Mouse (Mus musculus) T-cell, adult 2 months (primary cell): ENCODE results near the gene Chd3.

Experiments
- DNase-seq: peaks from one replicate; pipeline ENCODE4 v3.0.0; 2022; ENCODE audit warnings: low spot score

Chd3 gene

DNA sequence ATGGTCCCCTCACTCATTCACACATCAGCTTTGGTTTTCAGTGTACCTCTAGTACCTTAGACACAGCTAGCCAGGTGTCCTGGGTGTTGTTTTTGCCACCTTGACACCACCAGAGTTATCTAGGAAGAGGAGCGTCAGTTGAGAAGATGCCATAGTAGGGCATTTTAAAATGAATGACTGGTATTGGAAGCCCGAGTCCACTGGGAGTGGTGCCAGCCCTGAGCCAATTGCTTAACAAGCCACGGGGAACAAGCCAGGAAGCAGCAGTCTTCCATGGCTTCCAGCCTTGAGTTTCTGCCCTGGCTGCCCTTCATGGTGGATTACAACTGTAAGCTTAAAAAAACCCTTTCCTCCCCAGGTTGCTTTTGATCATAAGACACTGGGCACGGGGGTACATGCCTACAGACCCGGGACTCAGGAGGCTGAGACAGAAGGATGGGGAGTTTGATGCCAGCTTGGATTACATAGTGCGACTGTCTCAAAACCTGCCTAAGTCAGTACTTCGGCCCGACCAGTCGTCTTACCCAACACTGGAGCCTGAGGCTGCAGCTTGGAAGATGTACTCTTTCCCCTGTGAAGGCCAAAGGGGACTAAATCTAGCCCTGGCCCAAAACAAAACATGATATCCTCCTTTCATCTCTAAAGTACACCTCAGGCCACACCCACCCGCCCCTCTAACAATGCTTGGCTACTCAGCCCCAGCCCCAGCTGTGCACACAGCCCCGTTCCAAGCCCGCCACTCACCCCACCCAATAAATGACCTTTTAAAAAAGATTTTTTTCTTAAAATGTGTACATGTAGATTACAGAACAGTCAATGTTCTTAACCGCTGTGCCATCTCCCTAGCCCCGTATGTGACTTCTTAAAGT is 20.6 kb upstream of the Chd3 start:
- no peak for DNase-seq

DNA sequence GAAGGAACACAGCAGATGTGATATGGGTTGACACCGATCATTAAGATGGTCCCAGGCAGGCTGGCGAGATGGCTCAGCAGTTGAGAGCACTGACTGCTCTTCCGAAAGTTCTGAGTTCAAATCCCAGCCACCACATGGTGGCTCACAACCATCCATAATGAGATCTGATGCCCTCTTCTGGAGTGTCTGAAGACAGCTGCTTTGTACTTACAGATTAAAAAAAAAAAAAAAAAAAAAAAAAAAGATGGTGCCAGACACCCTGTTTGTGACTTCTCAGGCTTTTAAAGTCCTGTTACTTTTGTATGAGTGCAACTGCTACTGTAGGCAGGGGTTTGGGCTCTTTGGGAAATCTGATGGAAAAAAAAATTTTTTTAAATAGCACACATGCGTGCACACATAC is 19.5 kb upstream of the Chd3 start:
- DNase-seq: no peak

DNA sequence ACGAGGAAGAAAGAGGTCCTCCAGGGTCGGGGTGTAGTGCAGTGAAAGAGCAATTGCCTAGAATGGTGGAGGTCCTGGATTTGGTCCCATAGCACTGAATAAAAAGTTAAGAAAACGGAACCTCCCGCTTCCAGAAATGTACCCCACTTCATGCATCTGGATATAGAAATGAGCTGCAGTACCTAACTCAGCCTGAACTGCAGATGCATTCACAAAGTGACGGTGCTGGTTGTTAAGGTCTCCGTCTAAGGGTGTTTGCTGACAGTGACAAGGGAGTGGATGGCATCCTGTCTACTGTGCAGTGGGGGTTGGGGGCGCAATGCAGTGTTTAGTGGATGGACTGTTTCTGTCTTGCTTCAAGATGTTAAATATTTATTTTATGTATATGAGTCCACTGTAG is 17.6 kb upstream of the Chd3 start:
- no peak for DNase-seq

DNA sequence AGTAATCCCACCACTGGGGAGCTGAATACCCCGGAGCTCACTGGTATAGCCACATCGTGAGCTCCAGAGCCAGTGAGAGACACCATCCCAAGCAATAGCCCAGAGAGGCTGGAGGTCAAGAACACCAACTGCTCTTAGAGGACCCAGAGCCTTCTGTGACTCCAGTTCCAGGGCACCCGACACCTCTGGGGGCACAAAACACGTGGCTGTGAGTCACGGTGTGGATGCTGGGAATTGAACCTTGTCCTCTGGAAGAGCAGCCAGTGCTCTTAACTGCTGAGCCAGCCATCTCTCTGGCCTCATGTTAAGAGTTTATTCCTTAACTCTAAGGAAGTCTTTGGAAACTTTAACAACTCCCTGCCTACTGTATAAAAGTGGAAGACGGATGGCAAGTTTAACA is 15.8 kb upstream of the Chd3 start:
- no peak for DNase-seq

DNA sequence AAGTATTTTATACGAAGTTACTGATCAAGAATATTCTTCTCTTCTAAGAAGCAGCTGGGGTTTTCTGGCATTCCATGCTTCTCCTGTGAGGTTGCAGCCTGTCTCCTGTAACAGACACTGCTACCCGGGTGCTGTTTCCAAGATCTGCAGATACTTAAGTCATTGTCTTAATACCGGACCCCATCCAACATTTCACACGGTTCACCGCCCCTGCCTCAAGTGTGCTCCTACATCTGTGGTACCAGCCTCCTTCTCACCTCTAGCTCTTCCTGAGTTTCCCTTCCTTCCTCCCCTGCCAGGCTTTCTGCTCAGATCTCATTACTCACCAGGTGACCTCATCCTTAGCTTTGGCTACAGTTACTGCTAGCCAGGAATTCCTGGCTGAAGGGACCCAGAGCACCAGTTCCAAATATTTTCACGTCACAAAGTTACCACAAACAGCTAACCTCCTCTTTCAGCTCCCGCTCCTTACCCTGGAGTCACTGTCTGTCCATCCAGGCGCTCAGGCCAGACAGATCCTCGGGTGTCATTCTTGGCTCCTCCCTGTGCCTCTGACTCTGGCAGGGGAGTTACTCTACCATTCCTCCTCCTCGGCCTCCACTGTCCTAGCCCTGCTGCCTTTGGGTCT is 13.4 kb upstream of the Chd3 start:
- no peak for DNase-seq

DNA sequence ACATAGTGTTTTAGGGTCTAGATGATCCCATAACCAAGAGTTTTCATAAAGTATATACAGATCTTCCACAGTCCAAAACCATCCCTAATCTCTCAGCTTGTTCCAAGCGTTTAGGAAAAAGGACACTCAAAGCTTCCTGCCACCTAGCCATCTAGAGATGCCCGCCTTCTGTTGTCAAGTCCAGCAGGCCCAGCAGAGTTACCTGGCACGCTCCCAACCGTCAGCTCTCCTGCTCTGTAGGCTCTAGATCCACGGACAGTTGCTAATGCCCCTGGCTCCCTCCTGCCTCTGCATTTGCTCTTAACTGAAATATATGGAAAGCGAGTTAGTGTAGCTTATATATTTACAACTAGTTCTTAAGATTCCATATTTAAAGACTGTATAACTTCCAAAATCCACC is 12.2 kb upstream of the Chd3 start:
- no peak for DNase-seq

DNA sequence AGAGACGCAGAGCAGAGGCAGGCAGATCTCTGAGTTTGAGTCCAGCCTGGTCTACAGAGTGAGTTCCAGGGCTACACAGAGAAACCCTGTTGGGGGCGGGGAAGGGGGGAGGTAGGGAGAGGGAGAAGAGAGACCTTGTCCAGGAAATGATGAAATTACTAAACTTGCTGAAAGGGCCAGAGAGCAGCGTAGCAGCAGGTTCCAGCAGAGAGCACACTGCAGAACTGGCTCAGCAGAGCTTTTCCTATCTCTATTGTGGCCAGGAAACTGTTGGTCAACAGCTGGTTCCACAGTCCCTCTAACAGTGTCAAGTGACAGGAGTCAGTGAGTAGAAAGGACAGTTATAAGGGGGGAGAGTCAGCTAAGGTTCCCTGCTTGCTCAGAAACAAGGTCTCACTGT is 10.4 kb upstream of the Chd3 start:
- no peak for DNase-seq

DNA sequence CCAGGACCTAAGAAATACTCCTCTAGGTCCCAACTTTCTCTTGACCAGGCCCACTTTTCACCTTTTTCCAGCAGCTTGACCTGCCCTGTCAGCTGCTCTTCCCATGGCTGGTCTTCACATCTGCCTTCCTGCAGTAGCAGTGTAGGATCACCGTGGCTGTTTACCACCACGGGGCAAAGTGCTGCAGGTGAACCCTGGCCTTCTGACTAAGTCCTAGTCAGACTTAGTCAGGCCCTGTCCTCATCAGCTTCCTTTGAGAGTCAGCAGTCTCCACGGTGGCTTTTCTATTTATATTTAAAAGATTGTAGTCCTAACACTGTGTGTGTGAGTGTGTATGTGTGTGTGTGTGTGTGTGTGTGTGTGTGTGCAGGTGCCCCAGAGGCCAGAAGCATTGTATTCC is 8.6 kb upstream of the Chd3 start:
- no peak for DNase-seq

DNA sequence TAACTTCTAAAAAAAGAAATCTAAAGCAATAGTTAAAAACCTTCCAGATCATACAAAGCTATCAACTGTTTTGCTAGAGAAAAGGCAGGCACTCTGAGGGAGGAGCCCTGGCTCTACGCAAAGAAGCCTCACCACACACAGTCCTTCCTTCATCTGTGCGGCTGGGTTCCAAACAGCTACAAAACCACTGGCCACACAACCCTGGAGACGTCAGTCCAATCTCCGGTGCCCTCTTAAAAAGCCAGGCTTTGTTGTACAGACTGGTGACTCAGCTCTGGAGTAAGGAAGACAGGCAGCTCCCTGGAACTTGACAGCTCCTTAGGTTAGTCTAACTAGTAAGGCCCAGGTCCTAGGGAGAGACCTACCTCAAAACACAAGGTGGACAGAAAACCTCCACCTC is 6.4 kb upstream of the Chd3 start:
- DNase-seq: no peak

DNA sequence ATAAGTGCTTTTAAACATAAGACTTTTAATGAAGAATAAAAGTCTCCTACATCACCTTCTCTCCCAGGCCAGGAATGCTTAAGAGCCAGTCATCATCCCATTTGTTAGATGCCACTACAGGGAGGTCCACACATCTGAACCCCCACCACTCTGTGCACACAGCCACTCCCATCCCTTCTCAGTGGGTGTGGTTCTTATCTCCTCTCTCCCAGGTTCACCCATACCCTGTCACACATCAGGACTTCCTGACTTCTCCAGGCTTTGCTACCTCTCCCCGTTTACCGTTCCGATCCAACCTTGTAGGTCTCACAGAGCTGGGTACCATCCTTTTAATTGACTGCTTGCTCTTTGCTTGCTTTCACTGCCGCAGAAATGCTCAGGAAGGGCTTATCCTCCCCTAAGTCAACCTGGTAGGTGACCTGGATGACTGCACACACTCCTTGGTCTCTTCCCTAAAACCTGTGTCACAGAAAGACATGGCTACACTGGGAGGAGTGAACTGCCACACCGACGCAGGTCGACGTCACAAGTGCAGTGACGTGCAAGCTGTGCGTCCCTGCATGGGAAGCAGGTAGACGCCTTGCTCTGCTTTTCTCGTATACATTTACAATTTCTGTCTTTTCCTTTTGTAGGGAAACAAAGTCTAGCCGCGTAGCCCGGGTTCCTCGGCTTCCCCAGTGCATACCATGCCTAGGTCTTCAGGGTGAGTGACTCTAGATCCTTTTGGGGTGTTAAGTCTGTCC is 4.2 kb upstream of the Chd3 start:
- no peak for DNase-seq

DNA sequence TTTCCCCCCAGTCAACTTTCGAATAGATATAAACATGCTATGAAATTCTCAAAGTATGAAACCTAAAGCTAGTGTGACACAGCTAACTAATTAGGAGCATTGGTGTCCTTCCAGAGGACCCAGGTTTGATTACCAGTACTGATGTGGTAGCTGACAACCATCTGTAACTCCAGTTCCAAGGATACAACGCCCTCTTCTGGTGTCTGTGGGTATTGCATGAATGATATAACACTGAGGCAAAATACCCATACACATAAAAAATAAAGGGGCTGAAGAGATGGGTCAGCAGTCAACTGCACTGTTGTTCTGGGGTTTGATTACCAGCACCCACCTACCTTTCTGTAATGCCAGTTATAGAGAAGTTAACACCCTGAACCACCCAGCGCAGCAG is 3.6 kb upstream of the Chd3 start:
- DNase-seq: peak; percentile 49

DNA sequence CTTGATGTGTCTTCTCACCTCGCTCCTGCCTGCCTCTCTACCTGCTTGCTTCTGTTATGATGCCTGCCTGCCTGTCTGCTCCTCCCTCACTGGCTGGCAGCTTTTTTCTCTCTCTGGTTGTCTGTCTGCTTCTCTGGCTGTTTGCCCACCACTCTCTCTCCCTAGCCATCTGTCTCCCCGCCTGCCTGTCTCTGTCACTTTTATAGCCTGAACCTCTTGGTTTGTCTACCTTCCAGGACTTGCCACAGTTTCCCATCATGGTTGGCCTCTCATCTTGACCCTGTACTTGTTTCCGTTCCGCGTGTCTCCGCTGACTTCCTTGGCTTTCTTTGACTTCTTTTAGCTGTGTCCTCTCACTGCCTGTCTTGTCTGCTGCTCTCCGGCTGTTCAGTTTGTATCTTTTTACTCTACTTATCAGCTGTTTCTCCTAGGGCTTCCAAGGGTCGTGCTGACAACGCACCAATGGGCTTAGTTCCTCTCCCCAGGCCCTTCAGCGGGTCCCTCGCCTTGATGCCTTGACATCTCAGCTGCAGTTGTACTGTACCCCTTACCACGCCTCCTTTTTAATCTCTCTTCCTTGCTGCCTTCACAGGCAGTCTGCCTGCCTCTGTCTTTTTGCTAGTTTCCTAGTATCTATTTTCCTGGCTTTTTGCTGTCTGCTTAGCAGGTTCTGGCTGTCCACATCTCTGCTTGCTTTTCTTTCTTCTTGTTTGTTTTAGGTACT is 3.0 kb upstream of the Chd3 start:
- peak; percentile 23 for DNase-seq

DNA sequence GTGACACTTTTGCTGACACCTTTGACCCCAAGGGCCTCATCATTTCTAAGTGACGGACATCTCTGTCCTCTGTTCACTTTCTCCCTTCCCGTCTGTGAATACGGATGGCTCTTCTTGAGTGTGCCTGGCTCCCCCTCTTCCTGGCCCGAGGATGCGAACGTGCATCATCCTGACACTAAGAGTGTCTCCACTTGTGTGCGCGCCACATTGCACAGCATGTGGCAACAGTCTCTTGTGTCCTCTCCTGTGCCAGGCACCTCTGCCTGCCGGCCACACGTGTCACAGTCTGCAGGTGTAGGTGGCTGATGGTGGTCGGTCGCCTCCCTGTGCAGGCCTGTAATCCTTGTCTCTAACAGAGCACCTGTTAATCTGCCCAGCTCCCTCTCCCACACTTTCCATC is 2.4 kb upstream of the Chd3 start:
- no peak for DNase-seq

DNA sequence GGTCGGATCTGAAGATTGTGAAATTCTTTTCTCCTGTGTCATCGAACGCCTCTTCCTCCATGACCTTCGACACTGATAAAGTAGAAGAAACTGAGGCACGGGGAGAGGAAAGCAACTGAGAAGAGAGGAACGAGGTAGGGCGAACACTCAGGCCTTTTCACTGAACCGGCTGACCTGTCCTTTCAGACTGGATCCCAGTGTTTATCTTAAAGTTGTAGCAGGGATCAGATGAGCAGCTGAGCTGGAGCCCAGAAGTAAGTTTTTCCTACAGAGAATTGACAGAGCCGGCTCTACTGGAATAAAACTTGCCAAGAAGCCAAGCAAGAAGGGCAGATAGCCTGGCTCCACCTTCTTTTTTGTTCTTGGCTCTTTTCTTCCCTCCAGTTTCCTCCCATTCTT is 1.6 kb upstream of the Chd3 start:
- DNase-seq: no peak

DNA sequence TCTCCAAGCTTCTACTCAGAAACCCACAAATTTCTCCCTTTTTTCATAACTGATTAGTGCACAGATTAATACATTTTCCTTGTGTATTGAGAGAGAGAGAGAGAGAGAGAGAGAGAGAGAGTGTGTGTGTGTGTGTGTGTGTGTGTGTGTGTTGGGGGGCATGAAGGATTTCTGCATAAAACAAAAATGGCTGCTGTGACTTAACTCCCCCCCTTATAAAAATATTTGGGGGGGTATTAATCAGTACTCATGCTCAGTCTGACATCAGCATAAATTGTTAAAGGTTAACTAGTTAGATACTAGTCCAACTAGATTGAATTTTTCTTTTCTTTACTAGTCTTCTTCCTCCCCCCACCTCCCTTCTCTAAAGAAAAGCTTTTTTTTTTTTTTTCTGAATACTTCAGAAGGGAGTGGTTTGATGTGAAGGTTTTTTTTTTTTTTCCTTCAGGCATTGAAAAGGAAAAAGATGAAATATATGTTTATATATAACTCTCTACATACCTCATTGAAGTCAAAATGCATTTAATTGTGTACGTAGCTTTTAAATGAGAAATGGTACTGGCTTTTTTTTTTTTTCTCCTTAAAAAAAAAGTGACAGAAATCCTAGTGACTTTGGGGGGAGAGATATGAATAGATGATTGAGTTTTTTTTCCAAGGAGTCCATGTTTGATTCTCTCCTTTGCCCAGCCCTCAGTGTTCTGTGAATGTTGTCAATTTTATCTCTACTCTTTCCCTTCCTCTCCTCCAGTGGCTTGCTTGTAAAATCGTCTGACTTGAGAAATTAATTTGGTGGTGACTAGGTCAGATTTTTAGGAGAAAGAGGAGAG is 997 bp upstream of the Chd3 start:
- DNase-seq: no peak

DNA sequence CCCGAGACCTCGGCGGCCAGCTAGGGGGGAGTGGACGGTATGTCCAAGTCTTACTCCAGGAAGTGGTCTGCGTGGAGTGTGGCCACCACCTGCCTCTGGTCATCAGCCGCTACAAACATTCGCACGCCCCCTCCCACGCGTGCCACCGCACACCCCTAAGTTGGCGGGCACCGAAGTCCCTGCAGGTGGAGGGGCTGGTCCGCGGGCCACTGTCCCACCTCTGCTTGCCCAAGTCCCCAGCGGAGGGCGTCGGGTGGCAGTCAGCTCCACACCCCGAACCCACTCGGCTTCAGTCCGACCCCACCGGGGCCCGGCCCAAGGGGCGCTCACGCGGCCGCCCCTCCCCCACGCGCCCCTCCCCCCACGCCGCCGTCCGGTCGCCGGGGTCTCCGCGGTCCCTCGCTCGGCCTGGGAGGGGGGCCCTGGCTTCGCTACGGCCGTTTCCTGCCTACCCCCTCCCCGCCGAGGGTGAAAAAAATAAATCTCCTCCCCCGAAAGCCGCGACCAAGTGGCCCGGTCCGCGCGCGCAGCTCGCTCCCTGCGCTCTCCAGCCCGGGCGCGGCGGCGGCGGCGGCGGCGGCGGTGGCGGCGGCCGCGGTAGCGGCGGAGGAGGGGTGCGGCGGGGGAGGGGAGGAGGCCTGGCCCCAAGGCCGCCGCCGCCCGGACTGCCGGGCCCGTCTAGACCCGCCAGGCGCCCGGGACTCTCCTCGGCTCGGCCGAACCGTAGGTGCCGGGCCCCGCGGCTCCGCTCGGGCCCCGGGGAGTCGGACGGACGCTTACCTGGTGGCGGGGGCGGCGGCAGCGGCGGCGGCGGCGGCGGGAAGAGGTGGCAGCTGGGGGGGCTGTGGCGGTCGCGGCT is 621 bp downstream of the Chd3 start:
- DNase-seq: peak; percentile 34

DNA sequence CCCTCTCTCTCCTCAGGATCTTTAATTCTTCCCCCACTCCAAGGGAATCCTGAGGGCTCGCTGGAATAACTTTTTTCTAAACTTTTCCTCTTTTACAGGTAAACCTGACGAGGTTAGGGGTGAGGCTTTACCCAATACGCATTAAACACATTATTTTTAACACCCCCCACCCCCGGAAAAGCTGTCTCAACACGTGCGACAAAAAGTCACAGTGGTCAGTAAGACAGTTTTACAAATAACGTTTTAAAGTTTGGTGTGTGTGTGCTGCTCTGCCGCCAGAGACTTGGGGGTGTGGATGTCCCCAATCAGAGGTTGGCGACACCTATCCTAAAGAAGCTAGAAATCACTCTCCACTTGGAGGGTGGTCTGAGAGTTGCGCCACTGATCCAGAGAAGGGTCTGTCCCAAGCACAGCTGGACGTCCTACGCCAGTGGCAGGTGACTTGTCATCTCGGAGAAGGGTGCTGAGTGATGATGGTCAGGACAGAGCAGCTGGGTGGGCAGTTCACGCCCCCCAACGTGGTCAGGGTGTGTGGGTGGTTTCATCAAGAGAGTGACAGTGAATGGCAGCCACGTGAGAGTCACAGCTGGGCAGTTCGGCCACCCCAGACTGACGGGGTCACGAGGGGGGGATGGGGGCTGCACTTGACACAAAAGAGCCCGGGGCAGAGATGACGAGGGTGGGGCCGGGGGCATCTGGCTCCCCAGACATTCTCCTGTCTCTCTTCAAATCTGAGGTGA is 1.4 kb downstream of the Chd3 start:
- DNase-seq: peak; percentile 11

DNA sequence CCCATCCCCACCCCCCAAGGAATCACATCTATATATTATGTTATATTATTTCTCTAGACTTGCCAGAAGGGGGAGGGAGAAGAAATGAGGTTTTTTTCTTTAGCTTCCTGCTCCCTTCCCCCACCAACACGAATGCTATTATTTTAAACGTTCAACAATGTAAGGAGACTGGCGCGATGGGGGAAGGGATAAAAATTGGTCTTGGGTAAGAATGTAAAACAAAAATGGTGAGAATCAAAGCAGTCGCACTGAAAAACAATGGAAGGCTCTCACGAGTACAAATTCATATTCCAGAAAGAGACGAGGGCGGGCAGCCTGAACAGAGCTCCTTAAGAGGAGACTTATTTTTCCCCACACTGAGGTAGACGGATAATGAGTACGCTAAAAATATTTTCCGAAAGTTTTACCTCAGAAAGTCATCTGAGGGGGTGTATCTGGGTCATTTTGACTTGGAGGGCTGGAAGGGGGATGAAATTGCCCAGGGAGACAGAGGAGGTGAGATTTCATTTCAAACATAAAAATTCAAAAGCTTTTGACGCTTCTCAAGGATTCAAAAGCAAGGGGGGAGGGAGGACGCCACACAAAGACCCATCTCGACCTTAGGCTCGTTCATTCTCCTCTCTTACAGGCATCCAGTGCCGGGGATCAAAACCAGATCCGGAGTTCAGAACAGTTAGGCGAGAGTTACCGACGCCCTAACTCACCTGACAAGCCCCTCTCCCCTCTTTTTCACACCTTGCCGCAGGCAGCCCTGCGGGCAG is 2.2 kb downstream of the Chd3 start:
- peak; percentile 43 for DNase-seq
